Mouse (Mus musculus): Measurements from ENCODE around the gene Trim29. TPM values are rescaled to one million over a fixed set of nuclear protein-coding genes. Genes with fewer than 3 reads are reported as not detected.

The Trim29 gene
- total RNA-seq, 2 experiments from 2014 or later: 0.10 TPM; not detected in 1

DNA sequence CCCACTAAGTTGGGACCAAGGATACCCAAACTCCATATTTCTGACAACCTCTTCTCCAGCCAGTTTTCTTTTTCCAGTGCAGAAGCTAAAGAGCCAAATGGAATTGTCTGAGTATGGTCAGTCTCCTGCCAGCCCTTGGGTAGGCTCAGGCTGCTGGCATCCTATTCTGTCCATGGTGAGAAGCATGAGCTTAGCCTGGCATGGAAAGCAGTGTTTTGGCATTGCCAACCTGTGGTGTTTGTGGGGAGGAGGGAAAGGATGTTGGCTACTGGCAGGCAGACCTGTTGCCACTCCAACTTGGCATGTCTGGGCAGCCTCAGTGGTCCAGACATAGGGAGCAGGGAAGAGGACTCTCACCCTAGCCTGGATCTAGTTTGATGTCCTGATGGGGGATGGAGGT is 46.4 kb downstream of the Trim29 start:
- intact Hi-C loops (cut with DNase I): no loop called here
- DNase-seq (ENCODE audit: low spot score): no peak

DNA sequence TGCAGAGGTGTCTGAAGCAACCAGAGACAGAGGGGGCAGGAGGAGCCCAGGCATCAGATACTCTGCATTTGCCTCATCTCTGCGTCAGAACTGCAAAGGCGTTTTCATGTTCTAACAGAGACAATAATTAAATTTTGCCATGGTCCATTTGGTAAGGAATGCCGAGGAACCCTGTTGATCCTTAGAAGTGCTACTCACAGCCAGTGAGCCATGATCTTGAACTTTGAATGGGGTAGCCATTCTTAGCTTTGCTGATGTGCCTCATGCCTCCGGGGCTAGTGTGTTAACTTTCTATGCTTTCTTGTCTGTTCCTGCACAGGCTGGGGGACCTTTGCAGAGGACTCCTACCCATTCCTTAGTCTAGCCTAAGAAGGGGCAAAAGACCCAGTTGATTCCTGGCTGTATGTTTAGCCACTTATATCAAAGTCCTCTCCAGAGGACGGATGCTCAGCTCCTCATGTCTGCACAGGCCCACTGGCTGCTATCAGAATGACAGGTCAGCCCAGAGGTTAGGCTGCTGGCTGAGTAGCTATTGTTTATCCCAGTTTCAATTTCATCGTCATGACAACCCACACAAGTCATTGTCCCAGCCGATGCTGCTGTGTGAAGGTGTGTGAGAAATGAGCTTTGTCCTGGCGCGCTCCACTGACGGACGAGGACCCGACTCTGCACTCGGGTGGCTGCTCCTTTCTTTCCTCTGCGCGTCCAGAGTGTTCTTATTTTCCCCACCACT is 48.1 kb downstream of the Trim29 start:
- intact Hi-C loops (cut with DNase I): no loop called here
- no peak for DNase-seq (ENCODE audit: low spot score)

DNA sequence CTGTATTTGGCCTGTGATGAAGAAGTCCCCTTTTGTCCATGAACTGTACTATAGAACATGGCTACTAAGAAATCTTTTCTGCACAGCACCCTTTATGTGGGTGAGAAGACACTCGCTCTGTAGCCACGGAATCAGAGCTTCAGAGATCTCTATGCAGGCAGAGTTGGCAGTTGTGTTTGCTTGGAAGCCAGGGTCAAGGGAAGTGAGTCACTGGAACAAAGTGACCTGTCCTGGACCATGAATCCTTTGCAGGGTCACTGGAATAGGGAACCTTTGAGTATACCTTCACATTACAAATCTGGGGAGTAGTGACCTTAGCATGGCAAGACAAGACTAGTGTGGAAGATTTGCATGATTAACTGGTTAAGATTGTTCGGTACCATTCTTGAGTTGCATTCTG is 58.1 kb downstream of the Trim29 start:
- no peak for DNase-seq (ENCODE audit: low spot score)
- intact Hi-C loops (cut with DNase I): no loop called here

GRCm38 (mm10) chr9:43383871-43384270 is 73.2 kb downstream of the Trim29 start:
- DNase-seq (ENCODE audit: low spot score): no peak
- intact Hi-C loops (cut with DNase I): no loop called here

- intact Hi-C loops (cut with DNase I): no loop called here
- DNase-seq (ENCODE audit: low spot score): no peak
Measured at GRCm38 (mm10) chr9:43384400-43384799, 73.8 kb downstream of the Trim29 start.

Other genes with a start within 250 kb of the Trim29 start
- 100 to 1,000 TPM; 140 to 166 TPM for gene Arhgef12, start 203.6 kb upstream of the Trim29 start, total RNA-seq (2021)
- 1 to 10 TPM; 6.1 to 6.7 TPM for gene Tmem136, start 194.3 kb upstream of the Trim29 start, total RNA-seq (2021)
- gene Pou2f3, start 100.5 kb upstream of the Trim29 start, total RNA-seq (2021): under 1 TPM in 1 of 2 experiments, not detected in 1; 0.11 TPM
- 10 to 100 TPM in 1 of 2 experiments, 1 to 10 TPM in 1; 9.4 to 14.8 TPM for gene Oaf, start 70.9 kb upstream of the Trim29 start, total RNA-seq (2021)